Mouse (Mus musculus): ENCODE data around the gene Mfsd12. TPM values are rescaled to one million over a fixed set of nuclear protein-coding genes. Genes with fewer than 3 reads are reported as not detected.

Mfsd12 gene
- polyA plus RNA-seq, 1 experiment = 6.2 TPM

DNA sequence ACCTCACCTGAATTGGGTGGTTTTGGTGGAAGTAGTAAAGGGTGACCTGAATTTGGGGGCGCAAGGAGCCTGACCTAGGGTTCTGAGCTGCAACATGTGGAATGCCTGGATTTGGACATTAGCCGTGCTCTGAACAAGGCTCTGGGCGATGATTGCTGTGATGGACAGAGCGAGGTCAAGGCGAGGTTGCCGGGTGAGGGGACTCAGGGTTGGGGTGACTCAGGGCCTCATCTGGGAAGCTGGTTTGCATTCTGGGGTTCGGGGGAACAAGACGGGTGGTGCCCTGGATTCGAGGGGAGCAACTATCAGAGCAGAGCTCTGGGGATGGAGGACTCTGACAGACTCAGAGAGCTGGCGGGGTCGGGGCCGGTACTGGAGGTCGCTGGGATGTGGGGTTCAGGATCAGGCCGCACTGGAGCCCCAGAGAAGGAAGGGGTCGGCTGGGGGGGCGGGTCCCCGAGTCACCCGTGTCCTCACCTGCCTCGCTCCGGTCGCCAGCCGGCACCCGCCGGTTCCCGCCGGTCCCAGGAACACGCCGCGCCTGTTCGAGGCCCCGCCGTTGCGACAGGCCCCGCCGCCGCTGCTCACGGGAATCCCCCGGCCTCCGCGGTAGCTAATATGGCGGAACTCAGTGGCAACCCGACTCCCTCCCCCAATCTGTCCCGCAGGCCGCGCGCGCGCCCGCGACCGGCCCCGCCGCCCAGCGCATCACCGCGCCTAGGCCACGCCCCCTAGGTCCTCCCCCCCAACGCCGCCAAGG lies 20.7 kb downstream of the Mfsd12 start, which contains the start of gene Fzr1:
TSS of gene Fzr1 (minus strand) at position 724 of the 760 bp plus-strand sequence.
- H3K4me3 ChIP-seq (ENCODE audit: insufficient read depth, low read length) = peak within 1 kb of the TSS; percentile 96
- H3K4me1 ChIP-seq (ENCODE audit: control insufficient read depth, insufficient read depth, low read length) = 0 out of 2 replicates have a peak, but pooled peaks cover 4% of the 10 kb centered on the region
- H3K27ac ChIP-seq (ENCODE audit: insufficient read depth, low read length) = no peak within 1 kb of the TSS
- TF ChIP-seq POLR2A (IDR thresholded peaks at IDR 0.05; ENCODE audit: low read depth, low read length) (peak; percentile 65), CTCF (IDR thresholded peaks at IDR 0.05; ENCODE audit: borderline replicate concordance, insufficient read depth, low read length) (no peak)

- H3K4me3 ChIP-seq (ENCODE audit: insufficient read depth, low read length) = peak overlapping the region; percentile 41
- H3K4me1 ChIP-seq (ENCODE audit: control insufficient read depth, insufficient read depth, low read length) = 0 out of 2 replicates have a peak, but pooled peaks cover 4% of the 10 kb centered on the region
- peak; percentile 64 for TF ChIP-seq POLR2A (IDR thresholded peaks at IDR 0.05; ENCODE audit: low read depth, low read length)
- TF ChIP-seq CTCF (IDR thresholded peaks at IDR 0.05; ENCODE audit: borderline replicate concordance, insufficient read depth, low read length) = no peak
- no peak overlapping the region for H3K27ac ChIP-seq (ENCODE audit: insufficient read depth, low read length)
These were observed 21.4 kb downstream of the Mfsd12 start for GRCm38 (mm10) chr10:81378553-81379182.

- peak overlapping the region; percentile 41 for H3K4me3 ChIP-seq (ENCODE audit: insufficient read depth, low read length)
- 0 out of 2 replicates have a peak, but pooled peaks cover 4% of the 10 kb centered on the region for H3K4me1 ChIP-seq (ENCODE audit: control insufficient read depth, insufficient read depth, low read length)
- no peak overlapping the region for H3K27ac ChIP-seq (ENCODE audit: insufficient read depth, low read length)
- TF ChIP-seq CTCF (IDR thresholded peaks at IDR 0.05; ENCODE audit: borderline replicate concordance, insufficient read depth, low read length) (no peak), POLR2A (IDR thresholded peaks at IDR 0.05; ENCODE audit: low read depth, low read length) (no peak)
These were observed 21.9 kb downstream of the Mfsd12 start for GRCm38 (mm10) chr10:81379183-81379553.

GRCm38 (mm10) chr10:81379809-81380378 lies 22.6 kb downstream of the Mfsd12 start:
- TF ChIP-seq CTCF (IDR thresholded peaks at IDR 0.05; ENCODE audit: borderline replicate concordance, insufficient read depth, low read length) (no peak), POLR2A (IDR thresholded peaks at IDR 0.05; ENCODE audit: low read depth, low read length) (no peak)
- 0 out of 2 replicates have a peak, but pooled peaks cover 4% of the 10 kb centered on the region for H3K4me1 ChIP-seq (ENCODE audit: control insufficient read depth, insufficient read depth, low read length)
- H3K4me3 ChIP-seq (ENCODE audit: insufficient read depth, low read length) = no peak overlapping the region
- no peak overlapping the region for H3K27ac ChIP-seq (ENCODE audit: insufficient read depth, low read length)

DNA sequence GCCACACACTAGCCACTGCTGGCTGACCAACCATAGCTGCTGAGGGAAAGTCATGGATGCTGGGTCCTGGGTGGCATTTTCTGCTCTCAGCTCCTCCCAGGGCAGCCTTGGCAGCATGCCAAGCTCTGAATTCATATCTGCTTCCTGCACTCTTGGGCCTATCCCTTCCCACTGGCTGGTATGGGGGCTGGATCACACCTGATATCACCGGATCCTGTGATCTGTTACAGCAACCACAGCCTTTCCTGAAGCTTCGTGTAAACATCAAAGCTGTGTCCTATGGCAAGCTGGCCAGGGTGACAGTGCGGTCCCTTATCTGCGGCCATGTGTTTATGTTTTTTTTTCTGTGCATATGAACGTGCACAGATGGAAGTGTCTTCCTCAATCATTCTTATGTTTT lies 24.7 kb downstream of the Mfsd12 start:
- H3K4me1 ChIP-seq (ENCODE audit: control insufficient read depth, insufficient read depth, low read length) = peaks cover 3% of the 10 kb centered on the region; the same call in 1 of the 2 replicates
- H3K27ac ChIP-seq (ENCODE audit: insufficient read depth, low read length) = no peak overlapping the region
- TF ChIP-seq CTCF (IDR thresholded peaks at IDR 0.05; ENCODE audit: borderline replicate concordance, insufficient read depth, low read length) (no peak), POLR2A (IDR thresholded peaks at IDR 0.05; ENCODE audit: low read depth, low read length) (no peak)
- no peak overlapping the region for H3K4me3 ChIP-seq (ENCODE audit: insufficient read depth, low read length)

GRCm38 (mm10) chr10:81383802-81384604 lies 26.7 kb downstream of the Mfsd12 start, which contains the start of the genes Dohh and Gm48551:
Gene Dohh (plus strand): TSS chr10:81384428.
Gene Gm48551 (plus strand): TSS chr10:81384466.
- H3K4me3 ChIP-seq (ENCODE audit: insufficient read depth, low read length) = peak within 1 kb of the TSS; percentile 82
- peaks cover 2% of the 10 kb centered on the region; the same call in 1 of the 2 replicates for H3K4me1 ChIP-seq (ENCODE audit: control insufficient read depth, insufficient read depth, low read length)
- TF ChIP-seq POLR2A (IDR thresholded peaks at IDR 0.05; ENCODE audit: low read depth, low read length) (peak; percentile 88), CTCF (IDR thresholded peaks at IDR 0.05; ENCODE audit: borderline replicate concordance, insufficient read depth, low read length) (no peak)
- H3K27ac ChIP-seq (ENCODE audit: insufficient read depth, low read length) = peak within 1 kb of the TSS; percentile 35

- H3K4me1 ChIP-seq (ENCODE audit: control insufficient read depth, insufficient read depth, low read length) = peaks cover 2% of the 10 kb centered on the region; the same call in 1 of the 2 replicates
- H3K4me3 ChIP-seq (ENCODE audit: insufficient read depth, low read length) = peak overlapping the region; percentile 82
- TF ChIP-seq POLR2A (IDR thresholded peaks at IDR 0.05; ENCODE audit: low read depth, low read length) = no peak
- TF ChIP-seq CTCF (IDR thresholded peaks at IDR 0.05; ENCODE audit: borderline replicate concordance, insufficient read depth, low read length) = no peak
- H3K27ac ChIP-seq (ENCODE audit: insufficient read depth, low read length) = peak overlapping the region; percentile 35
These were observed 27.3 kb downstream of the Mfsd12 start for GRCm38 (mm10) chr10:81384605-81384982.

GRCm38 (mm10) chr10:81385603-81386306 lies 28.5 kb downstream of the Mfsd12 start:
- no peak overlapping the region for H3K27ac ChIP-seq (ENCODE audit: insufficient read depth, low read length)
- TF ChIP-seq CTCF (IDR thresholded peaks at IDR 0.05; ENCODE audit: borderline replicate concordance, insufficient read depth, low read length) = no peak
- TF ChIP-seq POLR2A (IDR thresholded peaks at IDR 0.05; ENCODE audit: low read depth, low read length) = no peak
- peaks cover 2% of the 10 kb centered on the region; the same call in 1 of the 2 replicates for H3K4me1 ChIP-seq (ENCODE audit: control insufficient read depth, insufficient read depth, low read length)
- peak overlapping the region; percentile 82 for H3K4me3 ChIP-seq (ENCODE audit: insufficient read depth, low read length)

Data from embryonic fibroblast, embryonic 13.5 days (primary cell).